Mouse (Mus musculus): ENCODE results near the gene Plcb1. TPM values are rescaled to one million over a fixed set of nuclear protein-coding genes. Genes with fewer than 3 reads are reported as not detected.

Plcb1 gene
- 3.7 and 7.5 TPM in 2 replicates for polyA plus RNA-seq (2016; fragmentation: Nextera tagmentation; extraction: Ambion mirVana)

- under 1% methylated on average over 81 of the region's 88 CpGs for WGBS
- H3K4me3 ChIP-seq = peak within 1 kb of the TSS; percentile 80
- peaks cover 15% of the 10 kb centered on the region for H3K27me3 ChIP-seq (ENCODE audit: insufficient read depth, poor library complexity, severe bottlenecking)
- peak within 1 kb of the TSS; percentile 86 for H3K27ac ChIP-seq
- DNase-seq (ENCODE audit: low spot score) = peak; percentile 87
- peaks cover 11% of the 10 kb centered on the region for H3K4me1 ChIP-seq
- H3K9me3 ChIP-seq = no peaks in the 10 kb centered on the region
- H3K36me3 ChIP-seq = no peaks in the 10 kb centered on the region
These were observed at the start of gene Plcb1 for GRCm38 (mm10) chr2:134785970-134786855. TSS of gene Plcb1 (plus strand) at chr2:134786067.

GRCm38 (mm10) chr2:134755537-134755936 lies 30.3 kb upstream of the Plcb1 start:
- H3K4me3 ChIP-seq = no peak overlapping the region

GRCm38 (mm10) chr2:134756086-134756485 lies 29.8 kb upstream of the Plcb1 start:
- no peaks in the 10 kb centered on the region for H3K36me3 ChIP-seq
- H3K9me3 ChIP-seq = no peaks in the 10 kb centered on the region
- no peak overlapping the region for H3K4me3 ChIP-seq
- DNase-seq (ENCODE audit: low spot score) = no peak
- no peaks in the 10 kb centered on the region for H3K4me1 ChIP-seq
- H3K27ac ChIP-seq = no peak overlapping the region
- WGBS = 54% methylated on average over 1 of the region's 1 CpGs
- no peaks in the 10 kb centered on the region for H3K27me3 ChIP-seq (ENCODE audit: insufficient read depth, poor library complexity, severe bottlenecking)

More at GRCm38 (mm10) chr2:134755537-134755936, 30.3 kb upstream of the Plcb1 start:
- H3K27ac ChIP-seq = no peak overlapping the region
- H3K9me3 ChIP-seq = no peaks in the 10 kb centered on the region
- H3K27me3 ChIP-seq (ENCODE audit: insufficient read depth, poor library complexity, severe bottlenecking) = no peaks in the 10 kb centered on the region
- no peaks in the 10 kb centered on the region for H3K36me3 ChIP-seq
- no peak for DNase-seq (ENCODE audit: low spot score)
- H3K4me1 ChIP-seq = no peaks in the 10 kb centered on the region

GRCm38 (mm10) chr2:134761029-134761428 lies 24.8 kb upstream of the Plcb1 start:
- DNase-seq (ENCODE audit: low spot score) = no peak
- no peaks in the 10 kb centered on the region for H3K27me3 ChIP-seq (ENCODE audit: insufficient read depth, poor library complexity, severe bottlenecking)
- no peak overlapping the region for H3K27ac ChIP-seq
- 80% methylated on average over 1 of the region's 1 CpGs for WGBS
- no peaks in the 10 kb centered on the region for H3K9me3 ChIP-seq
- H3K36me3 ChIP-seq = no peaks in the 10 kb centered on the region
- no peak overlapping the region for H3K4me3 ChIP-seq
- no peaks in the 10 kb centered on the region for H3K4me1 ChIP-seq

- no peak for DNase-seq (ENCODE audit: low spot score)
- no peaks in the 10 kb centered on the region for H3K4me1 ChIP-seq
- no peak overlapping the region for H3K27ac ChIP-seq
- no peaks in the 10 kb centered on the region for H3K36me3 ChIP-seq
- H3K27me3 ChIP-seq (ENCODE audit: insufficient read depth, poor library complexity, severe bottlenecking) = no peaks in the 10 kb centered on the region
- WGBS = 87% methylated on average over 8 of the region's 8 CpGs
- H3K9me3 ChIP-seq = no peaks in the 10 kb centered on the region
- H3K4me3 ChIP-seq = no peak overlapping the region
These were observed 22.4 kb upstream of the Plcb1 start for GRCm38 (mm10) chr2:134763406-134763990.

GRCm38 (mm10) chr2:134764506-134764905 lies 21.4 kb upstream of the Plcb1 start:
- no peaks in the 10 kb centered on the region for H3K27me3 ChIP-seq (ENCODE audit: insufficient read depth, poor library complexity, severe bottlenecking)
- WGBS = 88% methylated on average over 2 of the region's 2 CpGs
- no peak overlapping the region for H3K4me3 ChIP-seq
- DNase-seq (ENCODE audit: low spot score) = no peak
- no peaks in the 10 kb centered on the region for H3K4me1 ChIP-seq
- no peaks in the 10 kb centered on the region for H3K36me3 ChIP-seq
- H3K27ac ChIP-seq = no peak overlapping the region
- H3K9me3 ChIP-seq = no peaks in the 10 kb centered on the region

GRCm38 (mm10) chr2:134779826-134780225 lies 6.0 kb upstream of the Plcb1 start:
- Histone ChIP-seq H3K36me3 (no peaks in the 10 kb centered on the region), H3K27ac (no peak overlapping the region), H3K9me3 (no peaks in the 10 kb centered on the region), H3K4me3 (no peak overlapping the region), H3K27me3 (ENCODE audit: insufficient read depth, poor library complexity, severe bottlenecking) (0 out of 2 replicates have a peak, but pooled peaks cover 1% of the 10 kb centered on the region), H3K4me1 (no peaks in the 10 kb centered on the region)
- 70% methylated on average over 5 of the region's 5 CpGs for WGBS
- DNase-seq (ENCODE audit: low spot score) = no peak

GRCm38 (mm10) chr2:134780316-134780715 lies 5.6 kb upstream of the Plcb1 start:
- no peaks in the 10 kb centered on the region for H3K4me1 ChIP-seq
- no peaks in the 10 kb centered on the region for H3K9me3 ChIP-seq
- H3K36me3 ChIP-seq = no peaks in the 10 kb centered on the region
- H3K27ac ChIP-seq = no peak overlapping the region
- no peak overlapping the region for H3K4me3 ChIP-seq
- 0 out of 2 replicates have a peak, but pooled peaks cover 4% of the 10 kb centered on the region for H3K27me3 ChIP-seq (ENCODE audit: insufficient read depth, poor library complexity, severe bottlenecking)
- no peak for DNase-seq (ENCODE audit: low spot score)

- Histone ChIP-seq H3K4me1 (peaks cover 11% of the 10 kb centered on the region), H3K27ac (0 out of 2 replicates have a peak overlapping the region, but pooled peaks have one; percentile 86), H3K27me3 (ENCODE audit: insufficient read depth, poor library complexity, severe bottlenecking) (peaks cover 15% of the 10 kb centered on the region), H3K4me3 (peak overlapping the region; percentile 80), H3K9me3 (no peaks in the 10 kb centered on the region), H3K36me3 (no peaks in the 10 kb centered on the region)
- DNase-seq (ENCODE audit: low spot score) = no peak
- WGBS = 10% methylated on average over 6 of the region's 6 CpGs
These were observed 986 bp downstream of the Plcb1 start for GRCm38 (mm10) chr2:134786856-134787250.

GRCm38 (mm10) chr2:134787336-134788095 lies 1.6 kb downstream of the Plcb1 start:
- 60% methylated on average over 12 of the region's 12 CpGs for WGBS

GRCm38 (mm10) chr2:134792926-134793325 lies 7.1 kb downstream of the Plcb1 start:
- H3K27ac ChIP-seq = no peak overlapping the region
- no peak overlapping the region for H3K4me3 ChIP-seq
- H3K36me3 ChIP-seq = no peaks in the 10 kb centered on the region
- WGBS = 58% methylated on average over 7 of the region's 7 CpGs
- peaks cover 5% of the 10 kb centered on the region; the same call in 1 of the 2 replicates for H3K4me1 ChIP-seq
- peaks cover 5% of the 10 kb centered on the region; the same call in 1 of the 2 replicates for H3K27me3 ChIP-seq (ENCODE audit: insufficient read depth, poor library complexity, severe bottlenecking)
- H3K9me3 ChIP-seq = no peaks in the 10 kb centered on the region
- DNase-seq (ENCODE audit: low spot score) = no peak

More at GRCm38 (mm10) chr2:134787336-134788095, 1.6 kb downstream of the Plcb1 start:
- peaks cover 15% of the 10 kb centered on the region for H3K27me3 ChIP-seq (ENCODE audit: insufficient read depth, poor library complexity, severe bottlenecking)
- no peaks in the 10 kb centered on the region for H3K36me3 ChIP-seq
- DNase-seq (ENCODE audit: low spot score) = no peak
- peak overlapping the region; percentile 80 for H3K4me3 ChIP-seq
- H3K27ac ChIP-seq = no peak overlapping the region
- peaks cover 11% of the 10 kb centered on the region for H3K4me1 ChIP-seq
- no peaks in the 10 kb centered on the region for H3K9me3 ChIP-seq

GRCm38 (mm10) chr2:134800226-134800625 lies 14.4 kb downstream of the Plcb1 start:
- no peaks in the 10 kb centered on the region for H3K9me3 ChIP-seq
- no peaks in the 10 kb centered on the region for H3K4me1 ChIP-seq
- H3K4me3 ChIP-seq = no peak overlapping the region
- 60% methylated on average over 1 of the region's 1 CpGs for WGBS
- H3K36me3 ChIP-seq = no peaks in the 10 kb centered on the region
- DNase-seq (ENCODE audit: low spot score) = no peak
- H3K27me3 ChIP-seq (ENCODE audit: insufficient read depth, poor library complexity, severe bottlenecking) = no peaks in the 10 kb centered on the region
- H3K27ac ChIP-seq = no peak overlapping the region
